Mouse (Mus musculus) kidney, adult 9 months (tissue): ENCODE measurements around the gene Ttll10.
A peak's percentile ranks its signal among the peaks of the same experiment; 100 is the strongest.

ENCODE experiments used
- DNase-seq: peaks from one replicate; pipeline ENCODE4 v3.0.0; 2022

The Ttll10 gene

DNA sequence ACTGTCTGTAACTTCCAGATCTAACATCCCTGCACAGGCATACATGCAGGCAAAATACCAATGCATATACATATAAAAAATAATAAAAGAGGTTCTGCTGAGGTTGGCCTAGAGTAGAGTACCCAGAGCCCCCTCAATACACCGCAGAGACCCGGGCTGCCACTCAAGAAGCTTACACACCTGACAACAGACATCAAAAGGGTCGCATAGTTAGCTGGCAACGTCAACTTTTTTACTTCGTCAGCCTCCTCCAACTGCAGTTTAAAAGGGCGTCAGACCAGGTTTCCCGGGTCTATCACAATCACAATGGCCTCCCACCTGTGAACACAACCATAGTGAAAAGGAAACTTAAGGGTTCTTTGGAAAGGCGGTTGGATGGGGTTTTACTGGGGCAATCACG is 35.7 kb downstream of the Ttll10 start:
- DNase-seq, result no peak

DNA sequence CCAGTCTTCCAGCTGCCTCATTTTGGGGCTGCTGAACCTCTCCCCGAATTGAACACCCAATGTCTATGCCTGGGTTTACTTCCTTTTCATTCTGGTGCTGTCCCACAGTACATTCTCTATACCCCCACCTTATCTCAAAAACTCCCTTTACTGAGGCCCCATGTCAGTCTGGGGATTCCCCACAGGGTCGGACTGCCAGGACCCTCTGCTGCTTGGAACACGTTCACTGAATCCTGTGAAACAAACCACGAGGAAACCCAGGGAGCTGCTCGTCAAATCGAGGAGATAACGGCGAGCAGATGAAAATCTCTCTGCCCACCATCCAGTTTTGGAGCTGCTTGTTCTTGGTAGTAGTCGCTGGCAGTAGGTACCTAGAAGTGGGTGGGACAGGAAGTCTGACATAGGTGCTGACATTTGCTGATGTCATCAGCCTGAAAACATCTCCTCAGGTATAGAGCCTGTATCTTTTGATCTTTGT is 37.2 kb downstream of the Ttll10 start:
- no peak for DNase-seq

DNA sequence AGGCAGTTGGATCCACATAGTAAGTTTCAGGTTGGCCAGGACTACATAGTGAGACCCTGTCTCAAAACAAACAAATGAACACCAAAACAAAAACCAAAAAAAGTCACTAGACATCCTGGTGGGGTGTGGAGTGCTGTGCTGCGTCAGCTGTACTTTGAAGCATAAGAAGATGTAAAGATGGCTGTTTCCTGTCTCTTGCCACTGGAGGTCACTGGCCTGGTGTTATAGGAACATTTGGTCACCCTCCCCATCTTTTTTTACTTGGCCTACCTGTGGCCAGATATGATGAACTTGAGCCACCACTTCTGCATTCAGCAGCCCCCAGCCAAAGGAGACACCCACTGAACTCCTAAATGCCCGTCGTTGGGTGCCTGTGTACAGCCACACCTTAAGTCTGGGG is 37.8 kb downstream of the Ttll10 start:
- no peak for DNase-seq

DNA sequence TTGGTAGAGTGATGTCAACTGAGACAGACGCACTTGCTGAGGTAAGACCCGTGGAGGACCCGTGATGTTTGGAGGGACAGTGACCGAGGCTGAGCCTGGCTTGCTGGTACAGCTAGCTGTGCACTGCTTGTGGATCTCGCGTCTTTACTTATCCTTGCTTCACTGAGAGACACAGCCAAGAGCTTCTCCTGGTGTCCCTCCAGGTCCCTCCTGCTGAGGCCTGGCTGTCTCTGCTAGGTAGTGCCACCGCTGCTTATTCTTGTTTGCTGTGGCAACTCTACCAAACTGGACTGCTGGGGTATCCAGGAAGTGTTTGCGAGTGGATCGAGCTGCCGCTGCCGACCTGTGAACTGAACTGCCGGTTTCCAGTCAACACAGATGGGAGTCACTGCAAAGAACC is 39.4 kb downstream of the Ttll10 start:
- no peak for DNase-seq

DNA sequence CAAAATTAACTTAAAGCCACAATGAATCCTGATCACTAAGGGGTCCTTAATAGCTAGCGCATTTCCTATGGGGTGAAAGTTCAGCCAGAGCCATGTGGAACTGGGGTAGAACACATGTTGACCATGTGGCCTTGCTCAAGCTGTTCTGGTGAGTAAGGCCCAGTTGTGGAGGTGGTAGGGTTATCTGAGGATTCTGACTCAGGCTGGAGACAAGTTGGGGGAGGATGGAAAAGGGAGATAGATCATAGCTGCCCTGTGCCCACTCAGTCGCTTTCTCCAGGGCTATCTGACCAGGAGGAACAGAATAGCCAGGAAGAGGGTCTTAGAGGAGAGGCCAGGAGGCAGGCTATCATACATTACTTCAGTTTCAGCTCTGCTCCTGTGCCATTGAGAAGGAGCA is 44.8 kb downstream of the Ttll10 start:
- no peak for DNase-seq

DNA sequence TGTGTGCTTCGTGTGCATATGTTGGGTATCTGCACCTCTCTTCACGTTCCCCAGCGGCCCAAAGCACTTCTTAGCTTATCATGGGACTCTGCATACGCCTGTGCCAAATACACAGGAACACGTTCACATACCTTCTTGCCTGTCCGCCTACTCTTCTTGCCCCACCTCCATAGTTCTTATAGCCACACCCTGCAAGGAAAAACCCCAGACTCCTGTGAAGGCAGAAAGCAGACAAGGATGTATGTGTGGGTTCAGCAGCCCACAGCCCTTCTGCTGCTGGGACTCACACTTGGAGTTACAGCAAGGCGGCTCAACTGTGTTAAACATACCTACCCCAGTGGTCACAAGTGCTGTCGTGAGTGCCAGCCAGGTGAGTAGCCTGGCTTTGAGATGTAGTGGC is 45.6 kb downstream of the Ttll10 start, which contains the start of gene Tnfrsf4:
Gene Tnfrsf4, plus strand, starts transcription at position 207 of the 400 bp plus-strand sequence.
- no peak for DNase-seq

DNA sequence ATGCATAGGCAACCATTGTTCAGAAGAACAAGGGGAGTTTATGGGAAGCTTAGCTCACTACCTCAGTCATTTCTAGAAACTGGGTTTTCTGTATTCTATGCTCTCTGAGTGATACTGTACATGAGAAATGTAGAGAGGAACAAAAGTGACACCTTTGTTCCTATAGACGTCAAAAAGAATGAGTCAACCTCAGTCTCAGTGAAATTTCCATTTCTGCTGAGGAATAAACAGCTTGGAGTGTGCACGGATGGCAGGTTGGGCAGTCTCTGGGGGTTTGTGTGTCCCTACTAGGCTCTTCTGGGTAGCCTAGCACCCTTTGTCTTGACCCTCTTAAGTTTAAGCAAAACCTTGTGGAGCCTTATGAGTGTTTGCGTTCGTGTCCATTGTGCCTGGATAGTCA is 50.8 kb downstream of the Ttll10 start:
- DNase-seq, result no peak

DNA sequence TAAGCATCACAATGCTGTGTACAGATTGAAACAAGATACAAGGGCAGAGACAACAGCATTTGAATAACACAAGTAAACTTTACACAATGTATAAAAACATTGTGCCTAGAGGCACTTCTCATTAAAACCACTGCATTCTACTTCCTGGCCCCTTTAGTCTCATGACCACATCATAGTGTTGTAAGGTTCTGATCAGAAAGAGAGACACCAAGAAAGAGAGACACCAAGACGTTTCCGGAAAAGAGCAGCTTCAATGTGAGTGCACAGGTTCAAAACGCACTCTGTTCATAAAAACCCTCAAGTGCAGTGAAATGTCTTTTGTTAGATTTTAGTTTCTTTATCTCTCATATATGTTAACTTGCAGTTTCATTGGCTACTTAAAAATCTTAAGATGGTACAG is 55.1 kb downstream of the Ttll10 start:
- no peak for DNase-seq

DNA sequence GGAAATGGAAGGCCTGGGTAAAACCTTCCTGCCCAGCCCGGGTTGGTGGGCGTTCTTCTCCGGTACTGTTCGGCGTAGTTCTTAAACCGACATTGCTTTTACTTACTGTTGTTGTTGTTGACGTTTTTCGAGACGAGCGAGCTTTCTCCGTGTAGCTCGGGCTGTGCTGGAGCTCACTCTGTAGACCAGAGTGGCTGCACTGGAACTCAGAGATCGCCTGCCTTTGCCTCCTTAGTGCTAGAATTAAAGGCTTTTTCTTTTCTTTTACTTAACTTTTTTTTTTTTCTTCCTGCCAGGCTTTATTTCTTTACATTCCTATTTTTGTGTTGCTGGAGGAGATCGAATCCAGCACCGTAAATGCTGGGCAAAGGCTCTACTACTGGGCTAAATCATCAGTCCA is 65.6 kb downstream of the Ttll10 start:
- no peak for DNase-seq

DNA sequence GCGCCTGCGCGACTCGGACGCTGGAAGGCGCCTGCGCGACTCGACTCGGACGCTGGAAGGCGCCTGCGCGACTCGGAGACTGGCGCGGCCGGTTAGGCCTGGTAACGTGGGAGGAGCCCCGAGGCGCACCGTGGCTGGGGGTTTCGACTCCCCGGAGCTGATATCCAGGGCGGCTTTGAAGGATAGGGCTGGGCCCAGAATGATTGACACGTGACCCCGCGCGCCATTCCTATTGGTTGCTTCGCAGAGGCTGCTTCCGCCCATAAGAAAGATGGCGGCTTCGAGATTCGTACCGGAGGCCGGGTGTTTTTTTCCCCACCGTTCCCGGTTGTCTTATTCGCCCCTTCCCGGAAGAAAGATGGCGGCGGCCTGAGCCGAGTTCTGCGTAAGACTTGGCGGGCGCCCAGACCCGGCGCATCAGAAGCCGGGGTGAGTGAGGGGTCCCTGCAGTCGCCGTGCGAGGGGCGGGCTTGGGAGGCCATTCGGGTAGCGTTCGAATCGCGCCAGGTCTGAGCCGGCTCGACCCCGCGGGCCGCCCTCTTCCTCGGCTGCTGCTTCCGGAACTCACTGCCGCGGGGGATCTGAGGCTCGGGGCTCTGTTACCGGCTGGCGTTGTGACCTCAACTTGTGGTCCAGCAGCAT is 66.2 kb downstream of the Ttll10 start:
- DNase-seq, result peak; percentile 98

DNA sequence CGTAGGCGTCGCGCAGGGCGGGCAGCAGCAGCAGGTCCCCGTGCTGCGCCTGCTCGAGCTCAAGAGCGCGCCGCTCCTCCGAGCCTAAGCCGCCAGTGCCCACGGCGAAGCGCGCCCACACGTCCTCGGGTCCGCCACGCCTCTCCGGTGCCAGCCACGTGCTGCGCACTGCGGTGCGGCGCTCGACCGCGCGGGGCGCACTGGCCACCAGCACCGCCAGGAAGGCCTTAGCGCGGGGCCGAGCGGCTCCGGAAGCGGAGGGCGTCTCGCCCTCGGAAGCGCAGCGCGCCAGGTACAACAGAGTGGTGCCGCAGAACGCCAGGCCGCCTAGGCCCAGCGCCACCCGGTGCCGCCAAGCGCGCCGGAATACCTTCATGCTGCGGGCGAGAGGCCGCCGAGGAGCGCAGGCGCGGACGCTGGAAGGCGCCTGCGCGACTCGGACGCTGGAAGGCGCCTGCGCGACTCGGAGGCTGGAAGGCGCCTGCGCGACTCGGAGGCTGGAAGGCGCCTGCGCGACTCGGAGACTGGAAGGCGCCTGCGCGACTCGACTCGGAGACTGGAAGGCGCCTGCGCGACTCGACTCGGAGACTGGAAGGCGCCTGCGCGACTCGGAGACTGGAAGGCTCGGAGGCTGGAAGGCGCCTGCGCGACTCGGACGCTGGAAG is 66.8 kb downstream of the Ttll10 start, which contains the start of the genes B3galt6 and Sdf4:
Gene B3galt6, minus strand, starts transcription at position 409 of the 665 bp plus-strand sequence.
Gene Sdf4, plus strand, starts transcription at position 632 of the 665 bp plus-strand sequence.
- peak; percentile 87 for DNase-seq

DNA sequence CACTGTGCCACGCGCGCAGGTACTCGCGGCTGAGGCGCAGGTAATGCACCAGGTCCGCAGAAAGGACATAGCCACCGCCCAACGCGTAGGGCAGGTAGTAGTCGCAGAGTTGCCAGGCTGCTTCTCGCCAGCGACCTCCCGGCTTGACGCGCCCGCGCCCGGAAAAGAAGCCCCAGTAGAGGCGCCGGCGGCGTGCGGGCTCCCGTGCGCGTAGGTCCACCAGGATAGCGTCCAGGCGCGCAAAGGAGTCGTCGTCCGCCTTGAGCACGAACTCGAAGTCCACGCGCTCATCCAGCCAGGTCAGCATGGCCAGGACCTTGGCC is 67.3 kb downstream of the Ttll10 start:
- DNase-seq, result peak; percentile 49

DNA sequence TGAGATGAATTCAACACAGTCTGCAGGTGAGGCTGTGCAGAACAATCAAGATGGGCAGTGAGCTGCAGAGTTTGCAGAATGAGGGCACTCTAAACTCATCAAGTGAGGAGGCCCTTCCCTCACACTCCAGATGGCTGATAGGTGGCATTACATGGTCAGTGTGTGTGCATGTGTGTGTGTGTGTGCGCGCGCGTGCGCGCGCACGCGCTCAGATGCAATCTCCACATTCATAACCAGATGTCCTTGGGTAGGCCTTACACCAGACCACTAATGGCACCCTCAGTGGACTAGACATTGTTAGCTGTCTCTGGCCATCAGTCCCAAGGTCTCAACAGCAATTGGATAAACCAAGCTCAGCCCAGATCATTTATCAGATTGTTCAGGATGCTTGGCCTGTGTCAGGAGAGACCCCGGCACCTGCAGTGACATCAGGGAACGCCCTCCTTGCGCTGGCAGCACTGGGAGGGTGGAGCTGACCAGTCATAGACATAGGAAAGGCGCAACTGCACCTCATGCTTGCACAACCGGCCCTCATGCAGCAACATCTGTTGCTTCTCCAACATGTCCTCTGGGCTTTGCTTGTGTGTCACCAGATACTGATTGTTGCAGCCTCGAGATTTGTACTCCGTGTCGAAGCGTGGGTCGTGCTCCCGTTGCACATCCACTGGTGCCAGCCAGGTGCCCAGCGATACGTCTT is 67.9 kb downstream of the Ttll10 start:
- no peak for DNase-seq
